Mouse (Mus musculus) kidney, embryonic 16.5 days (tissue): ENCODE results near the gene Gm10128. TPM values are rescaled to one million over a fixed set of nuclear protein-coding genes. Genes with fewer than 3 reads are reported as not detected.
A peak's percentile ranks its signal among the peaks of the same experiment; 100 is the strongest.
"Not testable (repeated sequence)": the region's sequence is repeated elsewhere in the genome, so short reads cannot be mapped to it uniquely, and the experiment has no call there.

Source experiments
- ATAC-seq: fragments of 200-750 bp; cut with Nextera tagmentation; 2 replicates; pipeline ENCODE4 v1.8.0; 2017; ENCODE audit warnings: moderate TSS enrichment; ENCODE audit not compliant: low FRiP score, low TSS enrichment
- H3K27ac ChIP-seq: fragments of 300-500 bp; sonication (generic); 2 replicates; pipeline ENCODE4 v1.5.1; 2014; ENCODE audit warnings: low read length
- H3K27me3 ChIP-seq: fragments of 300-500 bp; sonication (generic); 2 replicates; pipeline ENCODE4 v1.6.1; 2014; ENCODE audit warnings: low read length, control low read depth, mixed read lengths; ENCODE audit not compliant: insufficient read depth
- H3K36me3 ChIP-seq: fragments of 300-500 bp; sonication (generic); 2 replicates; pipeline ENCODE4 v1.6.1; 2014; ENCODE audit warnings: low read length, control low read depth, mixed read lengths; ENCODE audit not compliant: insufficient read depth
- H3K4me1 ChIP-seq: fragments of 300-500 bp; sonication (generic); 2 replicates; pipeline ENCODE4 v1.6.1; 2014; ENCODE audit warnings: low read length, control low read depth, mixed read lengths; ENCODE audit not compliant: insufficient read depth
- H3K4me2 ChIP-seq: fragments of 300-500 bp; sonication (generic); replicated peaks from 2 replicates; pipeline ENCODE4 v1.6.1; 2014; ENCODE audit warnings: low read depth, low read length
- H3K4me3 ChIP-seq: fragments of 300-500 bp; sonication (generic); 2 replicates; pipeline ENCODE4 v1.5.1; 2014; ENCODE audit warnings: mild to moderate bottlenecking, low read length
- H3K9ac ChIP-seq: fragments of 300-500 bp; sonication (generic); replicated peaks from 2 replicates; pipeline ENCODE4 v1.6.1; 2014; ENCODE audit warnings: low read length
- H3K9me3 ChIP-seq: fragments of 300-500 bp; sonication (generic); 2 replicates; pipeline ENCODE4 v1.6.1; 2016; ENCODE audit warnings: low read length, control low read depth
- WGBS: fragments of 180-500 bp; shearing (Covaris S2); extraction: QIAGEN DNeasy Blood & Tissue Kit; methylation state at CpG from one replicate; pipeline ENCODE4 v1.1.7; 2014; 5-methylcytosine and 5-hydroxymethylcytosine counted together
- polyA plus RNA-seq: library from polyadenylated mRNA; unstranded; fragments of >200 nt; fragmentation: Nextera tagmentation; extraction: Ambion mirVana; gene quantifications from 2 replicates; pipeline ENCODE4 v1.2.1, GENCODE M21; 2015

Gm10128 gene
- not detected in 2 replicates for polyA plus RNA-seq

DNA sequence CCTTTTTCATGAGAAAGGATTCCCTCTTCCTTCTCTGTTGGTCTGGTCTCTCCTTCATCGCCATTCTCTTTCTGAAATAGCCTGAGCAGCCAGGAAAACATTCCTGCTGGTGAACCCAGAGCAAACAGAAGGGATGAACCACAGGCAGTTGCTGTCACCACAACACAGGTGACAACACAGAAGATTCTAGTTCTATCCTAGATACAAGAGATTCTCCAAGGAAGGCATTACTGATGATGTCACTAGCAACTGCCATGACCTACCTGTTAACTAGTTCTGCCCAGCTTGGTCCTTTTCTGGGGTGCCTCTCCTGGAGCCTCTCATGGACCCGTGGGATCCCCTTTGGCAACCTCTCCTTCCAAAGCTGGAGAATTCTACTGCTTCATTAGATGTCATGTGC lies at the start of gene Gm10128:
Gm10128 (minus strand) TSS at position 101 of the 400 bp plus-strand sequence.
- not testable (repeated sequence) for ATAC-seq, H3K27me3 ChIP-seq, H3K4me3 ChIP-seq, H3K4me1 ChIP-seq, H3K36me3 ChIP-seq, H3K4me2 ChIP-seq, H3K9ac ChIP-seq, H3K9me3 ChIP-seq, H3K27ac ChIP-seq
- no CpG with 5 or more reads among the region's 2 CpGs for WGBS

DNA sequence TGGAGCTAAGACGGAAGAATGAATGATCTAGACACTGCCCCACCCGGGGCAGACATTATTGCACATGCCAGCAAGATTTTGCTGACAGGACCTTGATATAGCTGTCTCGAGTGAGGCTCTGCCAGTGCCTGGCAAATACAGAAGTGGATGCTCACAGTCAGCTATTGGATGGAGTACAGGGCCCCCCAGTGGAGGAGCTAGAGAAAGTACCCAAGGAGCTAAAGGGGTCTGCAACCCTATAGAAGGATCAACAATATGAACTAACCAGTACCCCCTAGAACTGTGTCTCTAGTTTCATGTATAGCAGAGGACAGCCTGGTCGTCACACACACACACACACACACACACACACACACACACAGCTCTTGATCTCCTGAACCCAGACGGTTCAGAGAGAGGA lies 37.4 kb upstream of the Gm10128 start:
- H3K9me3 ChIP-seq, H3K27ac ChIP-seq, H3K9ac ChIP-seq, H3K4me1 ChIP-seq, H3K4me3 ChIP-seq, ATAC-seq, H3K4me2 ChIP-seq, H3K27me3 ChIP-seq, H3K36me3 ChIP-seq: not testable (repeated sequence)
- WGBS, result 52% methylated on average over 5 of the region's 5 CpGs

DNA sequence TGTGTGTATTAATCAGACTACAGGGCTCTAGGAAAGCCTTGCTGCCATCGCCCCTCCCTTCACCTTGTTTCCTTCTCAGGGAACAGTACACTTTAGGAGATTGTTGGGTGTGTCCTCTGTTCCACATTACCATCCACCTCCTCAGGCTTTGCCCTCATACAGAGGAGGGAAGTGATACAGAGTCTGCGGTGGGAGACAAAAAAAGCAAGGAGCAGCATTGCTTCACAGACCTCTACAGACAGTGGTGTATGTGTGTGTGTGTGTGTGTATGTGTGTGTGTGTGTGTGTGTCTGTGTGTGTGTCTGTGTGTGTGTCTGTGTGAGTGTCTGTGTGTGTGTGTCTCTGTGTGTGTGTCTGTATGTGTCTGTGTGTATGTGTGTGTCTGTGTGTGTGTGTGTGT lies 18.7 kb upstream of the Gm10128 start:
- H3K9ac ChIP-seq, H3K27ac ChIP-seq, H3K4me2 ChIP-seq, H3K4me1 ChIP-seq, ATAC-seq, H3K9me3 ChIP-seq, H3K4me3 ChIP-seq, H3K36me3 ChIP-seq, H3K27me3 ChIP-seq: not testable (repeated sequence)
- WGBS, result 76% methylated on average over 2 of the region's 2 CpGs

DNA sequence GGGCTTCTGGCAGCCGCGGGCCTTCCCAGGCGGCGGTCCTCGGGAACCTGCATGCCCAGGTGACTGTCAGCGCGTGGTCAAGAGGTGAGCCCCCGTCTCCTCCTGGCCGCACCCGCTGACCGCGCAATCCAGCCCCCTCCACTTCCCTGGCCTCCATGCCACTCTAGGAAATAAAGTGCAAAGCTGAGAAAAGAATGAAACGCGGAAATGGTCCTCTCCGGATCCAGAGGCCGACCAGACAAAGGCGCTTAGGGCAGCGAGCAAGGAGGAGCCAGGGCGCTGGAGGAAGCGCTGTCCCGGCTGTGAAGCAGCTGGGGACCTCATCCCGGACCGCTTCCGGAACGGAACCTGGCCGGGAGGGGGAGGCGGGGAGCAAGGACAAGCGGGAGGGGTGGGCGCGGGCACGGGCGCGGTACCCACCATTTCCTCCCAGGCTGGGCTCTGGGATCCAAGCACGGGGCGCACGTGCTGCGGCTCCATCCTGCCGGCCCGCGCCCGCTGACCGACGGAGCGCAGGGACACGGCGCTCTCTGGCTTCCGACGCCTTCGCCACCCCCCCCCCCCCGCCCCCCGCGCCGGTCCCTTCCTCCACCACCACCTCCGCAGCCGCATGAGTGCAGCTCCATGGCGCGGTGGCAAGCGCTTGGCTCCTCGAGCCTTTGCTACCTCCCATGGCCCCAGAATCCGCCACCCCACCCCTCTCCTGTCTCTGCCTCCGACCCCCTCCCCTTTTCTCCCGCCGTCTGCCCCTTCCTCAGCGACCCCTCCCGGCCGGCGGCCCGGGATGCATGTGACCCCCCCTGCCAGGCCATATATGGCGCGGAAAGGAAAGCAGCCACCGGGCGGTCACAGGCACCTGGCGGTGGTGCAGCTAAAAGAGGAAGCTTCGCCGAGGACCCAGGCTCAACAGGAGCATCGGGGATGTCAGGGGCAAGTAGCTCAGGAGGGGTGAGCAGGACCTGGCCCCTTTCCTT lies 14.6 kb upstream of the Gm10128 start:
- peak overlapping the region; percentile 40 for H3K4me3 ChIP-seq
- not testable (repeated sequence) for H3K9me3 ChIP-seq, H3K4me1 ChIP-seq, H3K9ac ChIP-seq, H3K27ac ChIP-seq, H3K36me3 ChIP-seq, H3K27me3 ChIP-seq, ATAC-seq
- peak overlapping the region; percentile 63 for H3K4me2 ChIP-seq
- WGBS, result 0% methylated on average over 17 of the region's 76 CpGs

DNA sequence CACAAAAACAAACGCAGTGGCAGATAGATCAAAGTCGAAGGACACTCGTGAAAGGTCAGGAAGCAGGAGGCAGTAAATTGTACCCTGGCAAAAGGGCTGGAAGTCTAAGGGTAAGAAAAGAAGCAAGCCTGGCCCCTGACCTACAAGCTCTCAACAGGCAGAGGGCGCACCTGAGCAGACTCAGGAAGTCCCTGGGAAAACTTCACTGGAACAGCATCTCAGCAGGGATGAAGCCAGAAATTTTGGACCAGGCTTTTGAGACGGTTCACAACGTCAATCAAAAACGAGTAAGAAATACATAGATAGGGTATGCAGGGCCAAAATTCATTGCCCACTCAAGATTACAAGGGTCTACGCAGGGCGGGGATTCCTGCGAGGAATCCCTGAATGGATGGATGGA lies 13.7 kb upstream of the Gm10128 start:
- H3K4me2 ChIP-seq, H3K27ac ChIP-seq, ATAC-seq, H3K4me3 ChIP-seq, H3K36me3 ChIP-seq, H3K9me3 ChIP-seq, H3K9ac ChIP-seq, H3K27me3 ChIP-seq, H3K4me1 ChIP-seq: not testable (repeated sequence)
- 0% methylated on average over 7 of the region's 10 CpGs for WGBS

DNA sequence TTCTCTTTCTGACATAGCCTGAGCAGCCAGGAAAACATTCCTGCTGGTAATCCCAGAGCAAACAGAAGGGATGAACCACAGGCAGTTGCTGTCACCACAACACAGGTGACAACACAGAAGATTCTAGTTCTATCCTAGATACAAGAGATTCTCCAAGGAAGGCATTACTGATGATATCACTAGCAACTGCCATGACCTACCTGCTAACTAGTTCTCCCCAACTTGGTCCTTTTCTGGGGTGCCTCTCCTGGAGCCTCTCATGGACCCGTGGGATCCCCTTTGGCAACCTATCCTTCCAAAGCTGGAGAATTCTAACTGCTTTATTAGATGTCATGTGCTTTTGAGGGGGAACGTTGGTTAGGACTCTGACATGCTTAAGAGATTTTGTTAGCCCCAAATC lies 48.3 kb downstream of the Gm10128 start, which contains the start of gene Gm10338:
Gm10338 (minus strand) TSS at position 101 of the 400 bp plus-strand sequence.
- not testable (repeated sequence) for H3K4me1 ChIP-seq, H3K36me3 ChIP-seq, H3K4me3 ChIP-seq, H3K9ac ChIP-seq, H3K27ac ChIP-seq, H3K27me3 ChIP-seq, H3K4me2 ChIP-seq, ATAC-seq, H3K9me3 ChIP-seq
- no CpG with 5 or more reads among the region's 2 CpGs for WGBS

Other genes starting within 250 kb of the Gm10128 start
- gene Gm3755, start 193.1 kb downstream of the Gm10128 start, polyA plus RNA-seq, result 0.22 TPM in 1 of 2 replicates, not detected in the other
- gene Gm3752, start 160.2 kb downstream of the Gm10128 start, polyA plus RNA-seq, result 0.47 and 0.69 TPM in 2 replicates
- gene Gm3558, start 75.4 kb downstream of the Gm10128 start, polyA plus RNA-seq, result 0.24 and 0.77 TPM in 2 replicates
- gene Gm10338, start 48.4 kb downstream of the Gm10128 start, polyA plus RNA-seq, result not detected in 2 replicates
- gene Gm26661, start 147.6 kb upstream of the Gm10128 start, polyA plus RNA-seq, result not detected in 2 replicates
- gene Flnb, start 174.0 kb upstream of the Gm10128 start, polyA plus RNA-seq, result 21.2 and 23.4 TPM in 2 replicates